Comparison of ENCODE assay signal across 33 mouse cellular contexts in genomic region chr13:47374583-47374982, GRCm38 (mm10).
DNase-seq lines count a peak whose midpoint lies in the region; ATAC-seq lines count a peak whose summit lies in the region.
"Had no signal": no experiment of that assay in that cellular context is flagged by ENCODE, and none has a peak within 500 bp of the region (broad histone marks: within the 10 kb centered on the region; RNA-seq: fewer than 3 reads in every experiment).

No protein-coding gene starts in this region.

- ATAC-seq in forebrain, embryonic 15.5 days (replicated peaks) = peak; percentile 78
- ATAC-seq: midbrain, embryonic 13.5 days had no signal

- no peak overlapping the region for H3K27ac ChIP-seq in forebrain, embryonic 15.5 days (replicated peaks)
- no peak overlapping the region for H3K27ac ChIP-seq in forebrain, embryonic 10.5 days
- H3K27ac ChIP-seq: embryonic facial prominence, embryonic 10.5 days; embryonic facial prominence, embryonic 15.5 days; hindbrain, embryonic 12.5 days; layer of hippocampus, adult 2 months; liver, embryonic 14.5 days; macrophage; midbrain, embryonic 13.5 days; neural tube, embryonic 12.5 days; stomach, postnatal 0 days had no signal

- H3K36me3 ChIP-seq in forebrain, embryonic 15.5 days = no peaks in the 10 kb centered on the region
- no peaks in the 10 kb centered on the region for H3K36me3 ChIP-seq in forebrain, embryonic 10.5 days (replicated peaks)
- H3K36me3 ChIP-seq: embryonic facial prominence, embryonic 10.5 days; embryonic facial prominence, embryonic 15.5 days; hindbrain, embryonic 12.5 days; midbrain, embryonic 13.5 days; neural tube, embryonic 12.5 days had no signal

- no peaks in the 10 kb centered on the region for H3K9me3 ChIP-seq in forebrain, embryonic 15.5 days
- 0 out of 2 replicates have a peak, but pooled peaks cover 3% of the 10 kb centered on the region for H3K9me3 ChIP-seq in forebrain, embryonic 10.5 days
- H3K9me3 ChIP-seq: embryonic facial prominence, embryonic 10.5 days; embryonic facial prominence, embryonic 15.5 days; midbrain, embryonic 13.5 days had no signal

- no peak overlapping the region for H3K4me2 ChIP-seq in forebrain, embryonic 15.5 days (replicated peaks)
- H3K4me2 ChIP-seq: embryonic facial prominence, embryonic 15.5 days; heart, embryonic 11.5 days; hindbrain, embryonic 12.5 days; midbrain, embryonic 13.5 days; neural tube, embryonic 12.5 days had no signal

- no peak overlapping the region for H3K4me3 ChIP-seq in forebrain, embryonic 15.5 days
- H3K4me3 ChIP-seq in forebrain, embryonic 10.5 days = no peak overlapping the region
- H3K4me3 ChIP-seq: embryonic facial prominence, embryonic 10.5 days; embryonic facial prominence, embryonic 15.5 days; hindbrain, embryonic 12.5 days; layer of hippocampus, adult 2 months; midbrain, embryonic 13.5 days; neural tube, embryonic 12.5 days had no signal

- no peak for DNase-seq in forebrain, embryonic 10.5 days (ENCODE audit: extremely low spot score, low spot score)
- DNase-seq in 3134 (ENCODE audit: extremely low read depth, insufficient read length, low spot score) (peak; percentile 13), 3T3-L1 (ENCODE audit: low read depth, low spot score) (peak; percentile 52)
- peak; percentile 30 for DNase-seq in brain, embryonic 18.5 days (ENCODE audit: low read depth, low spot score)
- DNase-seq in B cell, adult 2 months = no peak
- DNase-seq in natural killer cell, adult 2 months (ENCODE audit: low spot score in 2 of 2) = no peak
- DNase-seq: adrenal gland, postnatal 25 days; cerebellum, adult 11 months; cerebellum, adult 9-10 months; gastrocnemius, postnatal 25 days; heart, adult 18-20 months; heart, postnatal 36 days; kidney, adult 11 months; kidney, postnatal 25 days; layer of hippocampus, postnatal 36 days; liver; lung, adult 2 months; lung, postnatal 10 days; right cerebral cortex, adult 18-20 months; right cerebral cortex, postnatal 4 days; thymus, adult 18-20 months; thymus, postnatal 25 days had no signal

- H3K27me3 ChIP-seq in forebrain, embryonic 15.5 days = no peaks in the 10 kb centered on the region
- no peaks in the 10 kb centered on the region for H3K27me3 ChIP-seq in forebrain, embryonic 10.5 days (ENCODE audit: poor library complexity, severe bottlenecking)
- H3K27me3 ChIP-seq: embryonic facial prominence, embryonic 15.5 days; hindbrain, embryonic 12.5 days; midbrain, embryonic 13.5 days; neural tube, embryonic 12.5 days had no signal

- WGBS in forebrain, embryonic 15.5 days = 42% methylated on average over 1 of the region's 1 CpGs
- WGBS in forebrain, embryonic 10.5 days = 93% methylated on average over 1 of the region's 1 CpGs

- H3K9ac ChIP-seq in forebrain, embryonic 15.5 days (replicated peaks) = no peak overlapping the region
- H3K9ac ChIP-seq: embryonic facial prominence, embryonic 15.5 days; hindbrain, embryonic 12.5 days; liver, embryonic 14.5 days; midbrain, embryonic 13.5 days; neural tube, embryonic 12.5 days had no signal

- H3K4me1 ChIP-seq in forebrain, embryonic 15.5 days = 0 out of 2 replicates have a peak, but pooled peaks cover 5% of the 10 kb centered on the region
- H3K4me1 ChIP-seq in forebrain, embryonic 10.5 days = no peaks in the 10 kb centered on the region
- H3K4me1 ChIP-seq: embryonic facial prominence, embryonic 10.5 days; embryonic facial prominence, embryonic 15.5 days; hindbrain, embryonic 12.5 days; midbrain, embryonic 13.5 days; neural tube, embryonic 12.5 days had no signal

Comparison
In these comparisons a context has a peak if more than half of its experiments do, and no peak if none do; other contexts are left out.
1. DNase-seq: peak in 3134 (single experiment), 3T3-L1 (single experiment) and brain, embryonic 18.5 days (single experiment); none in forebrain, embryonic 10.5 days (single experiment), B cell, adult 2 months (0 of 2) and natural killer cell, adult 2 months (0 of 2).